Mouse (Mus musculus): ENCODE measurements around the gene Gm5478. TPM values are rescaled to one million over a fixed set of nuclear protein-coding genes. Genes with fewer than 3 reads are reported as not detected.
"Not testable (repeated sequence)": the region's sequence is repeated elsewhere in the genome, so short reads cannot be mapped to it uniquely, and the experiment has no call there.

The Gm5478 gene
- polyA plus RNA-seq (2015; fragmentation: Nextera tagmentation; extraction: Ambion mirVana), result not detected in 2 replicates

- no peak within 1 kb of the TSS for H3K9ac ChIP-seq
Measured at GRCm38 (mm10) chr15:101647280-101647679, at the start of gene Gm5478. Gm5478 (minus strand) TSS chr15:101647380.

GRCm38 (mm10) chr15:101694207-101694606 is 47.0 kb upstream of the Gm5478 start, which contains the start of gene Krt6a:
Krt6a (minus strand) TSS chr15:101694307.
- Histone ChIP-seq H3K27ac (replicated peaks) (no peak within 1 kb of the TSS), H3K9ac (no peak within 1 kb of the TSS), H3K4me1 (replicated peaks) (no peaks in the 10 kb centered on the region), H3K36me3 (replicated peaks) (no peaks in the 10 kb centered on the region), H3K4me3 (replicated peaks) (no peak within 1 kb of the TSS), H3K4me2 (no peak within 1 kb of the TSS), H3K9me3 (replicated peaks) (no peaks in the 10 kb centered on the region), H3K27me3 (0 out of 2 replicates have a peak, but pooled peaks cover 3% of the 10 kb centered on the region)
- no peak for ATAC-seq (ENCODE audit: insufficient read depth)
- 59% methylated on average over 5 of the region's 5 CpGs for WGBS (ENCODE audit: insufficient replicate concordance)

More at GRCm38 (mm10) chr15:101647280-101647679, at the start of gene Gm5478:
- Histone ChIP-seq H3K27ac (replicated peaks) (no peak within 1 kb of the TSS), H3K4me3 (replicated peaks) (no peak within 1 kb of the TSS), H3K9me3 (replicated peaks) (no peaks in the 10 kb centered on the region), H3K36me3 (replicated peaks) (no peaks in the 10 kb centered on the region), H3K4me1 (replicated peaks) (no peaks in the 10 kb centered on the region), H3K27me3 (no peaks in the 10 kb centered on the region), H3K4me2 (no peak within 1 kb of the TSS)
- no peak for ATAC-seq (ENCODE audit: insufficient read depth)
- 40% methylated on average over 3 of the region's 3 CpGs for WGBS (ENCODE audit: insufficient replicate concordance)

- not testable (repeated sequence) for H3K27me3 ChIP-seq; H3K9me3 ChIP-seq (replicated peaks); H3K27ac ChIP-seq (replicated peaks); H3K4me3 ChIP-seq (replicated peaks); H3K4me2 ChIP-seq; H3K36me3 ChIP-seq (replicated peaks); H3K9ac ChIP-seq; H3K4me1 ChIP-seq (replicated peaks); ATAC-seq (ENCODE audit: insufficient read depth)
- 66% methylated on average over 5 of the region's 5 CpGs for WGBS (ENCODE audit: insufficient replicate concordance)
Measured at GRCm38 (mm10) chr15:101690460-101690859, 43.3 kb upstream of the Gm5478 start.

- 42% methylated on average over 2 of the region's 2 CpGs for WGBS (ENCODE audit: insufficient replicate concordance)
- no peak for ATAC-seq (ENCODE audit: insufficient read depth)
- Histone ChIP-seq H3K4me3 (replicated peaks) (no peak overlapping the region), H3K36me3 (replicated peaks) (no peaks in the 10 kb centered on the region), H3K27me3 (no peaks in the 10 kb centered on the region), H3K9ac (no peak overlapping the region), H3K9me3 (replicated peaks) (no peaks in the 10 kb centered on the region), H3K4me2 (no peak overlapping the region), H3K4me1 (replicated peaks) (no peaks in the 10 kb centered on the region), H3K27ac (replicated peaks) (no peak overlapping the region)
Measured at GRCm38 (mm10) chr15:101688161-101688560, 41.0 kb upstream of the Gm5478 start.

- whole genome bisulfite sequencing (ENCODE audit: insufficient replicate concordance), result 64% methylated on average over 2 of the region's 2 CpGs
Measured at GRCm38 (mm10) chr15:101680187-101680586, 33.0 kb upstream of the Gm5478 start, which contains the start of gene Krt6b. Krt6b (minus strand) TSS chr15:101680287.

GRCm38 (mm10) chr15:101675978-101676377 is 28.8 kb upstream of the Gm5478 start:
- Histone ChIP-seq H3K36me3 (replicated peaks) (no peaks in the 10 kb centered on the region), H3K9ac (no peak overlapping the region), H3K4me1 (replicated peaks) (no peaks in the 10 kb centered on the region), H3K9me3 (replicated peaks) (no peaks in the 10 kb centered on the region), H3K27me3 (no peaks in the 10 kb centered on the region), H3K4me2 (no peak overlapping the region), H3K4me3 (replicated peaks) (no peak overlapping the region), H3K27ac (replicated peaks) (no peak overlapping the region)
- 63% methylated on average over 1 of the region's 1 CpGs for WGBS (ENCODE audit: insufficient replicate concordance)
- ATAC-seq (ENCODE audit: insufficient read depth), result no peak

More at GRCm38 (mm10) chr15:101680187-101680586, 33.0 kb upstream of the Gm5478 start, which contains the start of gene Krt6b:
- no peaks in the 10 kb centered on the region for H3K36me3 ChIP-seq (replicated peaks)
- H3K4me2 ChIP-seq, result no peak within 1 kb of the TSS
- H3K27me3 ChIP-seq, result no peaks in the 10 kb centered on the region
- H3K4me1 ChIP-seq (replicated peaks), result no peaks in the 10 kb centered on the region
- H3K9ac ChIP-seq, result no peak within 1 kb of the TSS
- H3K27ac ChIP-seq (replicated peaks), result no peak within 1 kb of the TSS
- ATAC-seq (ENCODE audit: insufficient read depth), result no peak
- H3K9me3 ChIP-seq (replicated peaks), result no peaks in the 10 kb centered on the region
- H3K4me3 ChIP-seq (replicated peaks), result no peak within 1 kb of the TSS

GRCm38 (mm10) chr15:101652736-101653265 is 5.6 kb upstream of the Gm5478 start:
- ATAC-seq (ENCODE audit: insufficient read depth), result no peak
- Histone ChIP-seq H3K4me2 (no peak overlapping the region), H3K9ac (no peak overlapping the region), H3K4me1 (replicated peaks) (no peaks in the 10 kb centered on the region), H3K4me3 (replicated peaks) (no peak overlapping the region), H3K36me3 (replicated peaks) (no peaks in the 10 kb centered on the region), H3K9me3 (replicated peaks) (no peaks in the 10 kb centered on the region), H3K27me3 (no peaks in the 10 kb centered on the region), H3K27ac (replicated peaks) (no peak overlapping the region)
- WGBS (ENCODE audit: insufficient replicate concordance), result 66% methylated on average over 5 of the region's 5 CpGs

GRCm38 (mm10) chr15:101627884-101628283 is 19.3 kb downstream of the Gm5478 start, which contains the start of gene Gm5414:
Gm5414 (minus strand) TSS chr15:101628188.
- no peak for ATAC-seq (ENCODE audit: insufficient read depth)
- 38% methylated on average over 2 of the region's 2 CpGs for WGBS (ENCODE audit: insufficient replicate concordance)
- no peaks in the 10 kb centered on the region for H3K9me3 ChIP-seq (replicated peaks)
- H3K36me3 ChIP-seq (replicated peaks), result no peaks in the 10 kb centered on the region
- no peak within 1 kb of the TSS for H3K4me2 ChIP-seq
- no peaks in the 10 kb centered on the region for H3K27me3 ChIP-seq
- H3K4me3 ChIP-seq (replicated peaks), result no peak within 1 kb of the TSS
- no peak within 1 kb of the TSS for H3K27ac ChIP-seq (replicated peaks)
- H3K9ac ChIP-seq, result no peak within 1 kb of the TSS
- H3K4me1 ChIP-seq (replicated peaks), result no peaks in the 10 kb centered on the region

GRCm38 (mm10) chr15:101599123-101599522 is 48.1 kb downstream of the Gm5478 start:
- no peaks in the 10 kb centered on the region for H3K27me3 ChIP-seq
- no peak overlapping the region for H3K9ac ChIP-seq
- no peaks in the 10 kb centered on the region for H3K36me3 ChIP-seq (replicated peaks)
- WGBS (ENCODE audit: insufficient replicate concordance), result 40% methylated on average over 6 of the region's 6 CpGs
- no peak overlapping the region for H3K4me2 ChIP-seq
- H3K9me3 ChIP-seq (replicated peaks), result no peaks in the 10 kb centered on the region
- H3K4me3 ChIP-seq (replicated peaks), result no peak overlapping the region
- no peak for ATAC-seq (ENCODE audit: insufficient read depth)
- no peak overlapping the region for H3K27ac ChIP-seq (replicated peaks)
- H3K4me1 ChIP-seq (replicated peaks), result no peaks in the 10 kb centered on the region

Small RNA genes within 50 kb of the gene (microRNA-seq; reads per million reads assigned to microRNA genes)
- gene Gm44342 (not detected), gene Gm44383 (not detected), gene Gm44479 (not detected)

Other genes with a start within 250 kb of the Gm5478 start
- gene Krt7, start 236.3 kb downstream of the Gm5478 start, polyA plus RNA-seq (2015; fragmentation: Nextera tagmentation; extraction: Ambion mirVana), result 1.7 TPM in 2 replicates
- not detected in 2 replicates for gene Krt87, start 208.6 kb downstream of the Gm5478 start, polyA plus RNA-seq (2015; fragmentation: Nextera tagmentation; extraction: Ambion mirVana)
- not detected in 2 replicates for gene Krt88, start 199.6 kb downstream of the Gm5478 start, polyA plus RNA-seq (2015; fragmentation: Nextera tagmentation; extraction: Ambion mirVana)
- gene Krt81, start 183.6 kb downstream of the Gm5478 start, polyA plus RNA-seq (2015; fragmentation: Nextera tagmentation; extraction: Ambion mirVana), result not detected in 2 replicates
- gene Krt86, start 173.9 kb downstream of the Gm5478 start, polyA plus RNA-seq (2015; fragmentation: Nextera tagmentation; extraction: Ambion mirVana), result not detected in 2 replicates
- gene Krt83, start 155.9 kb downstream of the Gm5478 start, polyA plus RNA-seq (2015; fragmentation: Nextera tagmentation; extraction: Ambion mirVana), result 0.32 and 0.51 TPM in 2 replicates
- gene Gm49425, start 130.1 kb downstream of the Gm5478 start, polyA plus RNA-seq (2015; fragmentation: Nextera tagmentation; extraction: Ambion mirVana), result not detected in 2 replicates
- 0.05 TPM in 1 of 2 replicates, not detected in the other for gene Krt84, start 114.6 kb downstream of the Gm5478 start, polyA plus RNA-seq (2015; fragmentation: Nextera tagmentation; extraction: Ambion mirVana)
- not detected in 2 replicates for gene Krt82, start 96.7 kb downstream of the Gm5478 start, polyA plus RNA-seq (2015; fragmentation: Nextera tagmentation; extraction: Ambion mirVana)
- gene Krt90, start 84.4 kb downstream of the Gm5478 start, polyA plus RNA-seq (2015; fragmentation: Nextera tagmentation; extraction: Ambion mirVana), result not detected in 2 replicates
- not detected in 2 replicates for gene Krt75, start 73.5 kb downstream of the Gm5478 start, polyA plus RNA-seq (2015; fragmentation: Nextera tagmentation; extraction: Ambion mirVana)
- not detected in 2 replicates for gene Gm5414, start 19.2 kb downstream of the Gm5478 start, polyA plus RNA-seq (2015; fragmentation: Nextera tagmentation; extraction: Ambion mirVana)
- gene Krt6b, start 32.9 kb upstream of the Gm5478 start, polyA plus RNA-seq (2015; fragmentation: Nextera tagmentation; extraction: Ambion mirVana), result not detected in 2 replicates
- 0.05 and 0.17 TPM in 2 replicates for gene Krt6a, start 46.9 kb upstream of the Gm5478 start, polyA plus RNA-seq (2015; fragmentation: Nextera tagmentation; extraction: Ambion mirVana)
- gene Krt5, start 65.5 kb upstream of the Gm5478 start, polyA plus RNA-seq (2015; fragmentation: Nextera tagmentation; extraction: Ambion mirVana), result 0.14 and 0.53 TPM in 2 replicates
- not detected in 2 replicates for gene Krt71, start 95.7 kb upstream of the Gm5478 start, polyA plus RNA-seq (2015; fragmentation: Nextera tagmentation; extraction: Ambion mirVana)
- gene Krt72, start 139.1 kb upstream of the Gm5478 start, polyA plus RNA-seq (2015; fragmentation: Nextera tagmentation; extraction: Ambion mirVana), result not detected in 2 replicates
- not detected in 2 replicates for gene Krt73, start 155.0 kb upstream of the Gm5478 start, polyA plus RNA-seq (2015; fragmentation: Nextera tagmentation; extraction: Ambion mirVana)
- gene Krt2, start 170.8 kb upstream of the Gm5478 start, polyA plus RNA-seq (2015; fragmentation: Nextera tagmentation; extraction: Ambion mirVana), result not detected in 2 replicates
- gene Krt1, start 203.4 kb upstream of the Gm5478 start, polyA plus RNA-seq (2015; fragmentation: Nextera tagmentation; extraction: Ambion mirVana), result 0.08 and 0.70 TPM in 2 replicates
- 0.22 TPM in 1 of 2 replicates, not detected in the other for gene Krt77, start 222.3 kb upstream of the Gm5478 start, polyA plus RNA-seq (2015; fragmentation: Nextera tagmentation; extraction: Ambion mirVana)
- not detected in 2 replicates for gene Krt76, start 245.5 kb upstream of the Gm5478 start, polyA plus RNA-seq (2015; fragmentation: Nextera tagmentation; extraction: Ambion mirVana)

Data from liver, embryonic 15.5 days (tissue).